Mouse (Mus musculus) gastrocnemius, adult 18-20 months (tissue): ENCODE results near the gene Kcnj12. TPM values are rescaled to one million over a fixed set of nuclear protein-coding genes. Genes with fewer than 3 reads are reported as not detected.

Experiments used
- DNase-seq: peaks from one replicate; pipeline ENCODE4 v3.0.0; 2021; ENCODE audit warnings: low spot score
- total RNA-seq, 2 experiments: library from RNA; stranded (reverse); gene quantifications; 2 replicates each; pipeline ENCODE4 v1.2.3; 2021

Gene Kcnj12
- total RNA-seq, 2 experiments from 2014 or later: 48.6 to 67.1 TPM

GRCm38 (mm10) chr11:61024388-61024787 lies 2.0 kb downstream of the Kcnj12 start:
- no peak for DNase-seq

- DNase-seq: peak; percentile 28
Measured at GRCm38 (mm10) chr11:61024996-61025395, 2.6 kb downstream of the Kcnj12 start.

GRCm38 (mm10) chr11:61025594-61025993 lies 3.2 kb downstream of the Kcnj12 start:
- peak; percentile 31 for DNase-seq

GRCm38 (mm10) chr11:61026381-61026780 lies 4.0 kb downstream of the Kcnj12 start:
- DNase-seq: no peak

- no peak for DNase-seq
Measured at GRCm38 (mm10) chr11:61027160-61027559, 4.8 kb downstream of the Kcnj12 start.

- no peak for DNase-seq
Measured at GRCm38 (mm10) chr11:61028211-61028950, 6.0 kb downstream of the Kcnj12 start.

- no peak for DNase-seq
Measured at GRCm38 (mm10) chr11:61029116-61029740, 6.9 kb downstream of the Kcnj12 start.

GRCm38 (mm10) chr11:61029864-61030595 lies 7.7 kb downstream of the Kcnj12 start:
- DNase-seq: no peak

- DNase-seq: no peak
Measured at GRCm38 (mm10) chr11:61031137-61031536, 8.8 kb downstream of the Kcnj12 start.

GRCm38 (mm10) chr11:61031658-61032445 lies 9.5 kb downstream of the Kcnj12 start:
- no peak for DNase-seq

- no peak for DNase-seq
Measured at GRCm38 (mm10) chr11:61032481-61032880, 10.1 kb downstream of the Kcnj12 start.

GRCm38 (mm10) chr11:61033160-61033559 lies 10.8 kb downstream of the Kcnj12 start:
- no peak for DNase-seq

GRCm38 (mm10) chr11:61036639-61037038 lies 14.3 kb downstream of the Kcnj12 start:
- DNase-seq: no peak

GRCm38 (mm10) chr11:61038277-61038782 lies 16.0 kb downstream of the Kcnj12 start:
- DNase-seq: peak; percentile 32

GRCm38 (mm10) chr11:61040856-61041652 lies 18.7 kb downstream of the Kcnj12 start:
- DNase-seq: no peak

GRCm38 (mm10) chr11:61042593-61042992 lies 20.2 kb downstream of the Kcnj12 start:
- DNase-seq: no peak

GRCm38 (mm10) chr11:61043055-61043992 lies 21.0 kb downstream of the Kcnj12 start:
- DNase-seq: no peak

GRCm38 (mm10) chr11:61044741-61045140 lies 22.4 kb downstream of the Kcnj12 start:
- no peak for DNase-seq

GRCm38 (mm10) chr11:61047441-61047840 lies 25.1 kb downstream of the Kcnj12 start:
- DNase-seq: no peak
